Mouse (Mus musculus) heart, postnatal 36 days (tissue): ENCODE measurements around the gene Cyp2c65. TPM values are rescaled to one million over a fixed set of nuclear protein-coding genes. Genes with fewer than 3 reads are reported as not detected.
"Not testable (repeated sequence)": the region's sequence is repeated elsewhere in the genome, so short reads cannot be mapped to it uniquely, and the experiment has no call there.

Source experiments
- DNase-seq, 2 experiments: peaks; one replicate each; pipeline ENCODE4 v3.0.0; 2021 to 2022
- intact Hi-C: fragments of 180-260 bp; cut with DNase I; formaldehyde crosslinking; loops from one replicate; pipeline ENCODE4 v1.15.1; 2025
- total RNA-seq, 2 experiments: library from RNA; stranded (reverse); gene quantifications; 2 replicates each; pipeline ENCODE4 v1.2.3; 2021

The Cyp2c65 gene
- not detected for total RNA-seq

GRCm38 (mm10) chr19:39060719-39061118, at the start of gene Cyp2c65:
Gene Cyp2c65 (plus strand): TSS chr19:39061015.
- intact Hi-C loops, result no loop called here
- DNase-seq, result no peak

DNA sequence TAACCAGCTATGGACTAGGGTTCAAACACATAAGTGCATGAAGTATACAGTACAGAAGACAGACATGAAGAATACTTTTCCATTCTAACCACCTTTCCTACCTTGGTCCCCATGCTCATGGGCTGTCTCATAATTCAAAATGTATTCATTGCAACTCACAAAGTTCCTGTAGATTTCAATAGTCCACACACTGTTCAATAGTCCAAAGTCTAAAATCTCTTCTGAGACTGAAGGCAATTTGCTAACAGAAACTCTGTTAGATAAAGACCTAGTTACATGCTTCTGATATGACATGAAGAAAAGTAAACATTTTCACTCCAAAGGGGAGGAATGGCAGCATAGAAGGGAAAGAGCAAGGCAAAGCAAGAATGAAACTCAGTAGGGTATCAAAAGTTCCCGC, 2.9 kb upstream of the Cyp2c65 start:
- intact Hi-C loops, result no loop called here
- no peak for DNase-seq

DNA sequence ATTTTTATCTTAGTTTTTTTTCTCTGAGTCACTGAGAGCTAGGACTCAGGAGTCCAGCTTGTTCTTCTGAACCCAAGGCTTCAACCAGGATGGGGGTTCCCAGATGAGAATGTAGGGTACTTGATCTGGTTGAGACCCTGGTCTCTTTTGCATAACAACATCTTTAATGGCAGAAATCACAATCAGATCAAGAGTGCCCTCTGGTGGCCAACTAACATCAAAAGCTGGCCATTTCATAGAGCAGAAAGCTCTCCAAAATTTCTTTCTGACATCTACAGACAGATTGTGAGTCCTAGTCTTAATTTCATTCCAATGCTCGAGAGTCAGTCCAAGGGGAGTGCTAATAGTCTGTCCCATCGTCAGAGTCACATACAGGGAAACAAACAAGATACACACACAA, 38.0 kb downstream of the Cyp2c65 start:
- DNase-seq, intact Hi-C loops: not testable (repeated sequence)

DNA sequence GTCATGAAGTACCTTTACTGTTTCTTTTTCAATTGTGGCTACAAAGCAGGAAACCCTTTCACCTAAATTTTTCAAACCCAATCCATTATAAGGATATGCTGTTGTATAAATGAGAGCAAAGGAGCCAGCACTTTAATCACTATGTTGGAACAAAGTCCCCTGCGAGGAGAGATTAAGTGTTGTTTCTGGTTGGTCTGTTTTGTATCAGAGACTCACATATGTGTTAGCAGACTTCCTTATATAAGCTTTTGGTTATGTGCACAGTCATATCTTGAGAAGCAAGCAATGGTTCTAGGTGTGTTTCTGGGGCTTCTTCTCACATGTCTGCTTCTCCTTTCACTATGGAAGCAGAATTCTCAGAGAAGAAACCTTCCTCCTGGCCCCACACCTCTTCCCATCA, 52.8 kb downstream of the Cyp2c65 start, which contains the start of gene Cyp2c66:
Cyp2c66 (plus strand) TSS at position 255 of the 400 bp plus-strand sequence.
- intact Hi-C loops, result no loop called here
- no peak for DNase-seq

Other genes with a start within 250 kb of the Cyp2c65 start
- gene Noc3l, start 241.8 kb upstream of the Cyp2c65 start, total RNA-seq, result 1 to 10 TPM; 6.0 to 6.3 TPM
- gene Tbc1d12, start 224.4 kb upstream of the Cyp2c65 start, total RNA-seq, result 1 to 10 TPM; 6.4 to 6.9 TPM
- 1 to 10 TPM in 1 of 2 experiments, under 1 TPM in 1; 0.84 to 2.0 TPM for gene Hells, start 130.1 kb upstream of the Cyp2c65 start, total RNA-seq
- gene Cyp2c55, start 54.0 kb upstream of the Cyp2c65 start, total RNA-seq, result not detected
- gene Cyp2c66, start 52.9 kb downstream of the Cyp2c65 start, total RNA-seq, result not detected
- not detected for gene Cyp2c29, start 208.4 kb downstream of the Cyp2c65 start, total RNA-seq